Mouse (Mus musculus) small intestine, adult 2 months (tissue): Measurements from ENCODE around the gene Poldip2. TPM values are rescaled to one million over a fixed set of nuclear protein-coding genes. Genes with fewer than 3 reads are reported as not detected.

ENCODE experiments used
- H3K27ac ChIP-seq: fragments of 200-500 bp; 2 replicates; pipeline ENCODE4 v1.5.1; 2012; ENCODE audit warnings: low read depth, low read length, control low read depth, inconsistent platforms; ENCODE audit not compliant: insufficient read depth
- H3K27me3 ChIP-seq: fragments of 200-500 bp; 2 replicates; pipeline ENCODE4 v1.6.1; 2012; ENCODE audit warnings: mild to moderate bottlenecking, moderate library complexity, low read length, inconsistent platforms; ENCODE audit not compliant: control insufficient read depth, insufficient read depth
- H3K36me3 ChIP-seq: fragments of 200-500 bp; 2 replicates; pipeline ENCODE4 v1.6.1; 2012; ENCODE audit warnings: mild to moderate bottlenecking, low read length, control low read depth, inconsistent platforms; ENCODE audit not compliant: control insufficient read depth, insufficient read depth
- H3K4me1 ChIP-seq: fragments of 200-500 bp; 2 replicates; pipeline ENCODE4 v1.6.1; 2012; ENCODE audit warnings: low read length, inconsistent platforms, mixed read lengths; ENCODE audit not compliant: control insufficient read depth, insufficient read depth, insufficient read length
- H3K4me3 ChIP-seq: fragments of 200-500 bp; 2 replicates; pipeline ENCODE4 v1.5.1; 2012; ENCODE audit warnings: low read depth, mild to moderate bottlenecking, control low read depth, inconsistent platforms, low read length, moderate library complexity
- CTCF ChIP-seq: fragments of 200-500 bp; IDR thresholded peaks from 2 replicates; pipeline ENCODE4 v1.5.1; 2012; ENCODE audit warnings: low read depth, mild to moderate bottlenecking, control low read depth, inconsistent platforms, low read length, moderate library complexity, mixed read lengths; ENCODE audit not compliant: insufficient replicate concordance, insufficient read length; ENCODE audit errors: extremely low read depth
- WGBS: fragments of 180-500 bp; shearing (Covaris S2); methylation state at CpG from one replicate; pipeline ENCODE4 v1.1.7; 2018; 5-methylcytosine and 5-hydroxymethylcytosine counted together
- polyA plus RNA-seq: library from polyadenylated mRNA; depleted of rRNA; stranded (reverse); fragments of >200 nt; gene quantifications from 2 replicates; pipeline ENCODE4 v1.2.3, GENCODE M21; 2012; rRNA removed

The Poldip2 gene
- polyA plus RNA-seq, 1 experiment, result 24.9 TPM

DNA sequence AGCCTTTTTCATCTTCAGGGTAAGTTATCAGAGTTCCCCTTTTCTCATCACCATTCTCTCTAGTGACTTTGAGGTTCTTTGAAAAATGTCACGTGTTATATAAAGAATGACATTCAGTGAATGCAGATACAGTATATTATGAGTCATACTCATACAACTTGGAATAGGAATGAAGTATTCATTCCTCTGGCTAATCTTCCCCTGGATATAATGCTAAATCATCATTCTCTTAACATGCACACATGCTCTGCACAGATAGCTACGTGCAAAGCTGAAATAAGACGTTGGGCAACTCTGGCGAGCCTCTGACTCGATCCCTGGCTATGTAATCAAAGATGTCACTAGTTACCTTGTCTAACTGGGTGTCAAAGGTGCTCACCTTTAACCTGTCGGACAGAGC, 59.9 kb downstream of the Poldip2 start:
- 86% methylated on average over 6 of the region's 6 CpGs for WGBS
- no peaks in the 10 kb centered on the region for H3K4me1 ChIP-seq
- H3K27me3 ChIP-seq, result no peaks in the 10 kb centered on the region
- H3K27ac ChIP-seq, result no peak overlapping the region
- H3K36me3 ChIP-seq, result peaks cover 9% of the 10 kb centered on the region; the same call in 1 of the 2 replicates
- no peak overlapping the region for H3K4me3 ChIP-seq
- TF ChIP-seq CTCF, result no peak

Other genes starting within 250 kb of the Poldip2 start
- gene BC030499, start 221.4 kb upstream of the Poldip2 start, polyA plus RNA-seq, result 0.14 and 0.18 TPM in 2 replicates
- gene Spag5, start 210.7 kb upstream of the Poldip2 start, polyA plus RNA-seq, result 5.1 and 7.5 TPM in 2 replicates
- gene Aldoc, start 189.2 kb upstream of the Poldip2 start, polyA plus RNA-seq, result 8.8 and 11.7 TPM in 2 replicates
- gene Pigs, start 183.8 kb upstream of the Poldip2 start, polyA plus RNA-seq, result 47.6 and 70.8 TPM in 2 replicates
- 12.7 and 13.3 TPM in 2 replicates for gene Unc119, start 168.7 kb upstream of the Poldip2 start, polyA plus RNA-seq
- 0.06 TPM in 1 of 2 replicates, not detected in the other for gene Foxn1, start 125.6 kb upstream of the Poldip2 start, polyA plus RNA-seq
- 24.9 and 374 TPM in 2 replicates for gene Slc13a2, start 90.0 kb upstream of the Poldip2 start, polyA plus RNA-seq
- gene Slc46a1, start 46.5 kb upstream of the Poldip2 start, polyA plus RNA-seq, result 117 and 341 TPM in 2 replicates
- 0.43 and 0.60 TPM in 2 replicates for gene Sarm1, start 14.4 kb upstream of the Poldip2 start, polyA plus RNA-seq
- gene Vtn, start 13.1 kb upstream of the Poldip2 start, polyA plus RNA-seq, result 3.2 and 21.1 TPM in 2 replicates
- gene Sebox, start 8.7 kb upstream of the Poldip2 start, polyA plus RNA-seq, result not detected in 2 replicates
- 3.7 and 3.8 TPM in 2 replicates for gene Tmem199, start within 50 bp of the Poldip2 start, polyA plus RNA-seq
- 31.3 and 64.5 TPM in 2 replicates for gene Tnfaip1, start 24.1 kb downstream of the Poldip2 start, polyA plus RNA-seq
- 114 and 137 TPM in 2 replicates for gene Ift20, start 24.2 kb downstream of the Poldip2 start, polyA plus RNA-seq
- gene Tmem97, start 38.6 kb downstream of the Poldip2 start, polyA plus RNA-seq, result 32.4 and 47.0 TPM in 2 replicates
- gene Nlk, start 185.2 kb downstream of the Poldip2 start, polyA plus RNA-seq, result 7.8 and 9.8 TPM in 2 replicates
- 17.8 and 27.4 TPM in 2 replicates for gene Ccnq, start 239.5 kb downstream of the Poldip2 start, polyA plus RNA-seq